Mouse (Mus musculus) liver, embryonic 14.5 days (tissue): ENCODE data around the gene Agap3. TPM values are rescaled to one million over a fixed set of nuclear protein-coding genes. Genes with fewer than 3 reads are reported as not detected.

Source experiments
- ATAC-seq: fragments of 200-750 bp; cut with Nextera tagmentation; 2 replicates; pipeline ENCODE4 v1.8.0; 2017; ENCODE audit warnings: moderate number of reproducible peaks, mild to moderate bottlenecking, moderate library complexity; ENCODE audit not compliant: insufficient read depth
- DNase-seq, 3 experiments: peaks; one replicate each; pipeline ENCODE4 v3.0.0-alpha.2; 2012 to 2013; ENCODE audit warnings: low read depth in 3 of 3, low spot score in 3 of 3
- H3K27ac ChIP-seq: fragments of 300-500 bp; sonication (generic); 2 replicates; pipeline ENCODE4 v1.5.1; 2014; ENCODE audit warnings: moderate library complexity, mild to moderate bottlenecking, control low read depth, inconsistent platforms
- H3K27me3 ChIP-seq: fragments of 300-500 bp; sonication (generic); 2 replicates; pipeline ENCODE4 v1.6.1; 2014; ENCODE audit warnings: mild to moderate bottlenecking, low read length, moderate library complexity; ENCODE audit not compliant: control insufficient read depth, insufficient read depth
- H3K36me3 ChIP-seq: fragments of 300-500 bp; sonication (generic); replicated peaks from 2 replicates; pipeline ENCODE4 v1.6.1; 2014; ENCODE audit warnings: low read depth; ENCODE audit not compliant: control insufficient read depth, insufficient read depth
- H3K4me1 ChIP-seq, 2 experiments: fragments of 200-500 bp in 1 of 2; fragments of 300-500 bp in 1 of 2; sonication (generic) in 1 of 2; replicated peaks; 2 replicates each; pipeline ENCODE4 v1.6.1; 2012 to 2014; ENCODE audit warnings: antibody characterized with exemption in 1 of 2, inconsistent platforms in 1 of 2, low read length in 1 of 2; ENCODE audit not compliant: control insufficient read depth in 2 of 2, insufficient read depth in 2 of 2
- H3K4me2 ChIP-seq: fragments of 300-500 bp; sonication (generic); 2 replicates; pipeline ENCODE4 v1.6.1; 2014; ENCODE audit warnings: low read depth, mild to moderate bottlenecking, control low read depth, moderate library complexity
- H3K4me3 ChIP-seq, 2 experiments: fragments of 200-500 bp in 1 of 2; fragments of 300-500 bp in 1 of 2; sonication (generic) in 1 of 2; 2 replicates each; pipeline ENCODE4 v1.5.1; 2012 to 2014; ENCODE audit warnings: low read depth in 2 of 2, low read length in 2 of 2, mild to moderate bottlenecking in 2 of 2, control low read depth in 1 of 2, inconsistent platforms in 1 of 2, moderate library complexity in 1 of 2; ENCODE audit not compliant: insufficient read depth in 1 of 2
- H3K9ac ChIP-seq: fragments of 300-500 bp; sonication (generic); replicated peaks from 2 replicates; pipeline ENCODE4 v1.6.1; 2014; ENCODE audit warnings: mild to moderate bottlenecking, control low read depth, moderate library complexity
- H3K9me3 ChIP-seq: fragments of 300-500 bp; sonication (generic); 2 replicates; pipeline ENCODE4 v1.6.1; 2016; ENCODE audit warnings: low read length, mixed read lengths; ENCODE audit not compliant: control insufficient read depth
- CTCF ChIP-seq: IDR thresholded peaks from 2 replicates; pipeline ENCODE4 v1.5.1; 2016; ENCODE audit warnings: antibody characterized with exemption, low read depth, control low read depth
- EP300 ChIP-seq: IDR thresholded peaks from 2 replicates; pipeline ENCODE4 v1.6.1; 2016; ENCODE audit warnings: antibody characterized with exemption, low read depth
- WGBS: fragments of 180-500 bp; shearing (Covaris S2); extraction: QIAGEN DNeasy Blood & Tissue Kit; methylation state at CpG from one replicate; pipeline ENCODE4 v1.1.7; 2014; ENCODE audit not compliant: insufficient replicate concordance; 5-methylcytosine and 5-hydroxymethylcytosine counted together
- polyA plus RNA-seq, 2 experiments: library from polyadenylated mRNA; depleted of rRNA in 1 of 2; stranded (reverse) in 1 of 2; unstranded in 1 of 2; fragments of >200 nt; fragmentation: Nextera tagmentation in 1 of 2; extraction: Ambion mirVana in 1 of 2; gene quantifications; 2 replicates each; pipeline versions ENCODE4 v1.2.1 to v1.2.3; 2012 to 2014

Gene Agap3
- polyA plus RNA-seq, 2 experiments: 6.6 to 16.9 TPM

DNA sequence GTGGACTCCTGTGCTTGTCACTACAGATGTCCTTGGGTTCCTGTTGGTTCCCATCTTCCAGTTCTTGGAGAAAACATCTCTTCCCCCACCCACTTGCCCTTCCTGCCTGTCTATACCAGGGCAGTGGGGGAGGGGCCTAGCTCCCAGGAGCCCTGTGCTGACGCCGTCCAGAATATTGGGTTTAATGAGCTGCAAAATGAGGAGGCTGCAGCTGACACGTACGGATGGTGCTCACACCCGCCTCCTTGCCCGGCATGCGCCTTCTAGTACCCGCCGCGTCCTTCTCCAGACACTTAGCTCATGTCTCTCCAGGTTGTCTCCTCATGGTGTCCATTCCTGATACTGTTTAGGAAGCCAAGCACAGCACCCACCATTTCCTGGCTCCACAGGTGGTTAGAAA is 47.1 kb downstream of the Agap3 start:
- Histone ChIP-seq H3K4me3 (no peak overlapping the region), H3K36me3 (peaks cover 3% of the 10 kb centered on the region; the same call in 1 of the 2 replicates), H3K9ac (no peak overlapping the region), H3K4me2 (no peak overlapping the region), H3K9me3 (no peaks in the 10 kb centered on the region), H3K27ac (no peak overlapping the region), H3K4me1 (no peaks in the 10 kb centered on the region), H3K27me3 (no peaks in the 10 kb centered on the region)
- DNase-seq (no peak), ATAC-seq (no peak)
- no peak for TF ChIP-seq CTCF
- TF ChIP-seq EP300: no peak
- WGBS: 83% methylated on average over 10 of the region's 10 CpGs

DNA sequence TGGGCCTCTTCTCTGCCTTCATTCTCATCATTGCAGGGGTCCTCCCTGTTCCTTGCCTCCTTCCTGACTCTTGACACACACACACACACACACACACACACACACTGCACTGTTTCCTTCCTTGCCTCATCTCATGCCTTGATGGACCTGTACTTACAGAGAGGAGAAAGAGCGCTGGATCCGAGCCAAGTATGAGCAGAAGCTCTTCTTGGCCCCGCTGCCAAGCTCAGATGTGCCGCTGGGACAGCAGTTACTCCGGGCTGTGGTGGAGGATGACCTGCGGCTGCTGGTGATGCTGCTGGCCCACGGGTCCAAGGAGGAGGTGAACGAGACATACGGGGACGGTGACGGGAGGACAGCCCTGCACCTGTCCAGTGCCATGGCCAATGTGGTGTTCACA is 48.9 kb downstream of the Agap3 start:
- Histone ChIP-seq H3K4me1 (no peaks in the 10 kb centered on the region), H3K9me3 (no peaks in the 10 kb centered on the region), H3K27ac (no peak overlapping the region), H3K27me3 (no peaks in the 10 kb centered on the region; the same call in none of the 2 replicates), H3K9ac (no peak overlapping the region), H3K36me3 (peaks cover 3% of the 10 kb centered on the region; the same call in 1 of the 2 replicates), H3K4me2 (no peak overlapping the region), H3K4me3 (no peak overlapping the region)
- TF ChIP-seq EP300 (no peak), CTCF (no peak)
- ATAC-seq: no peak
- DNase-seq: no peak
- WGBS: 83% methylated on average over 11 of the region's 11 CpGs

DNA sequence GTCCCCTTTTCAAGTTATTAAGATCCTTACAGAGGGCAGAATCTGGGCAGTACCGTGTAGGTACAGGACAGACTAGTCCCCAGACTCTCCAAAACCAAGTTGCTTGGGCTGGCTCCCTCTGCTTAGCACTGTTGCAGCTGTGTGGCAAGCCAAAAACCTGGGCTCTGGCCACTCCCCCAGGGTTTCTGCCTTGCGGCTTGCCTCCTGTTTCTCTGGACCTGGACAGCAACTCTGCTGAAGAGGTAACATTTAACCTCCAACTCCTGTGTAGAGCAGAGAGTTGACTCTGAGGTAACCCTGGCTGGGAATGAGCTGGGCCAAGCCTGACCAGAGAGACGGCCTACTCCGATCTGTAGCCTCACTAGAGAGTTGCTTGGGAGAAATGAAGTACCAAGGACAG is 50.8 kb downstream of the Agap3 start:
- ATAC-seq: no peak
- no peaks in the 10 kb centered on the region for H3K4me1 ChIP-seq

DNA sequence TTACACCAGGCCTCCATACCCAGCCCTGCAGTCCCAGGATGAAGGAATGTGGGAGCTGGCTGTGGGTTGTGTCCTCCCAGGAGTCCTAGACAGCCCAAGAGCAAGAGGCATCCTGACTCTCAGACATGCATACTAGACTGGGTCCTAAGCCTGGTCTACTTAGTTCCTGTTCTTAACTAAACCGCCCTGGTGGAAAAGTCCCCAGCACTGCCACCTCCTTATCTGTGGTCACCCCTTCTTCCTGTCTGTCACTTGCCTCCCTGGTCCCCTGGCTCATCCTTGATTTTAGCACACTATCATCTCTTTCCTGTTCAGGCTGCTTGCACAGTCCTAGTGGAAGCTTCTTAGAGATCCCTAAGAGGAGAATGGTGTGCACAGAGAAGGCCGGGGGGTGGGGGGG is 53.5 kb downstream of the Agap3 start:
- Histone ChIP-seq H3K9me3 (peaks cover 2% of the 10 kb centered on the region; the same call in 1 of the 2 replicates), H3K9ac (no peak overlapping the region), H3K4me2 (no peak overlapping the region), H3K27me3 (no peaks in the 10 kb centered on the region; the same call in none of the 2 replicates), H3K4me3 (no peak overlapping the region), H3K27ac (no peak overlapping the region), H3K36me3 (peaks cover 2% of the 10 kb centered on the region; the same call in 1 of the 2 replicates), H3K4me1 (no peaks in the 10 kb centered on the region)
- DNase-seq (no peak), ATAC-seq (0 out of 2 replicates have a peak, but pooled peaks have one; percentile 8)
- 13% methylated on average over 2 of the region's 2 CpGs for WGBS
- no peak for TF ChIP-seq EP300
- TF ChIP-seq CTCF: no peak

More for the DNA sequence above, 50.8 kb downstream of the Agap3 start:
- 70% methylated on average over 4 of the region's 4 CpGs for WGBS
- Histone ChIP-seq H3K27me3 (no peaks in the 10 kb centered on the region; the same call in none of the 2 replicates), H3K4me3 (no peak overlapping the region), H3K27ac (no peak overlapping the region), H3K36me3 (peaks cover 3% of the 10 kb centered on the region; the same call in 1 of the 2 replicates), H3K9me3 (no peaks in the 10 kb centered on the region), H3K9ac (no peak overlapping the region), H3K4me2 (no peak overlapping the region)
- TF ChIP-seq CTCF (no peak), EP300 (no peak)
- DNase-seq: no peak

DNA sequence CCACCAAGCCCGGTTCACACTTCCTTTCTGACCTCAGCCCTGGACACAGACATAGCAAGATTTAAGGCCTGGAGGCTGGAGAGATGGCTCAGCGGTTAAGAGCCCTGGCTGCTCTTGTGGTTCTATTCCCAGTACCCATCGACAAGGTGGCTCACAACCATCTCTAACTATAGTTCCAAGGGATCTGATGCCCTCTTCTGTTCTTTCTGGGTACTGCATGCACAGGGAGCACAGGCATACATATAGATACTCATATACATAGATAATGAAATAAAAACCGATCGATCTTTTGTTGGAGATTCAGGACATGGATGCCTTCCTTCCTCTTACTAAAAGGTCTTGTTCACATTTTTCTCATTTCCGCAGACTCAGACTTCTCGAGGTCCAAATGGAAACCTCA is 56.4 kb downstream of the Agap3 start:
- Histone ChIP-seq H3K36me3 (no peaks in the 10 kb centered on the region), H3K27ac (no peak overlapping the region), H3K4me3 (no peak overlapping the region), H3K27me3 (no peaks in the 10 kb centered on the region; the same call in none of the 2 replicates), H3K9me3 (peaks cover 2% of the 10 kb centered on the region; the same call in 1 of the 2 replicates), H3K9ac (no peak overlapping the region), H3K4me2 (no peak overlapping the region), H3K4me1 (no peaks in the 10 kb centered on the region)
- WGBS: 75% methylated on average over 7 of the region's 7 CpGs
- ATAC-seq (no peak), DNase-seq (no peak)
- TF ChIP-seq EP300 (no peak), CTCF (peak; percentile 27; the same call in 1 of the 2 replicates)
